Mouse (Mus musculus) heart, postnatal 25 days (tissue): ENCODE results near the gene Fam155a. TPM values are rescaled to one million over a fixed set of nuclear protein-coding genes. Genes with fewer than 3 reads are reported as not detected.

Source experiments
- DNase-seq: peaks from one replicate; pipeline ENCODE4 v3.0.0; 2022; ENCODE audit warnings: low spot score
- intact Hi-C: fragments of 180-260 bp; cut with DNase I; formaldehyde crosslinking; loops from one replicate; pipeline ENCODE4 v1.15.1; 2025
- total RNA-seq, 2 experiments: library from RNA; stranded (reverse); gene quantifications; 2 replicates each; pipeline ENCODE4 v1.2.3; 2021

Fam155a gene
- total RNA-seq, 2 experiments from 2014 or later, result not detected

DNA sequence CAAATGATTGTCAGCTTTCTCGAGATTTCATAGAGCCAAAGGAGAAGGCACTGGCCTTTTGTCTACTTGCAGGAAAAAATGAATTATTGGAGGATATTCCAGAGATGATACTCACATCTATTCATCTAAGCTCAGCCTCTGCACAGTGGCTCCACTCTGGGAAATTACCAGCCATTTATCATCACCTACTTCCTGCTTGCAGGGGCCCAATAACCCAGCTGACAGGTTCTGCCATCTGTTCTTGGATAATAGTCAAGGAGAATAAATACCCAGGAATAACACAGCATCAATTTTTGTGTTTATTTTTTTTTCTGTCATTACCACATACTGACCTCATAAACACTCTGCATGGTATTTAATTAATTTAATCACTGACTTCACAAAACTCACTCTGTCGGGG lies 249.4 kb downstream of the Fam155a start:
- intact Hi-C loops, result no loop called here
- no peak for DNase-seq

DNA sequence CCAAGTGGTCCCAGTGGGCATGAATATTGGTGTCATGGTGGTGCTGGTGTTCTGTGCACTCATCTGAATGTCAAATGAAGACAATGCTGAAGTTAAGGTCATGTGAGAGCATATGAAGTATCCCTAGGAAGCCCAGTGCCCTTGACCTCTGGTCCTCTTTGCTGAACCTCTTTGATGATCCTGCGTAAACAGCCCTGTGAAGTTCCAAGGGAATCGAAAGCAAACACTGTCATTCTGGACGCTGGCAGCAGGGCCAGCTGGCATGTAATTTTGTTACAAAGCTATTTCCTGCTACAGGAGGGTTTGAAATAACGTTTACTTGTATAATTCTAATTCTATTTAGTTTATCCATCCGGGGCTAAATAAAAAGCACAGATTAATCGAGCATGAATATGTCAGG lies 270.2 kb downstream of the Fam155a start:
- intact Hi-C loops, result no loop called here
- DNase-seq, result no peak

DNA sequence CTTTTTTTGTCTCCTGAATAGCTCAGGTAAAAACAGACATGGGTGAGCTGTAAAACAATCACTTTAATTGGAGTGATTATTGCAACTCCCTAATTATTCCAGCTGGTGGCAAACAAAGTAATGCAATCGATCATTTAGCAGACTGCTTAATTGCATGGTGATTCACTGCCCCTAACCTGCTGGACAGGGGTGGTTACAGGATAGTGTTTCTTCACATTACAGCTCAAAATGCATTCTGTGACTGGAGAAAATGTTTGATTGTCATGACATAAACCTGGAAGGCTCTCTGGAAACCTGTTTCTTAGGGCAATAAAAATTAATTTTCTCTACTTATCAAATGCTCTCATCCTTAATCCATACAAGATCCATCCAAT lies 276.7 kb downstream of the Fam155a start:
- intact Hi-C loops, result no loop called here
- no peak for DNase-seq

DNA sequence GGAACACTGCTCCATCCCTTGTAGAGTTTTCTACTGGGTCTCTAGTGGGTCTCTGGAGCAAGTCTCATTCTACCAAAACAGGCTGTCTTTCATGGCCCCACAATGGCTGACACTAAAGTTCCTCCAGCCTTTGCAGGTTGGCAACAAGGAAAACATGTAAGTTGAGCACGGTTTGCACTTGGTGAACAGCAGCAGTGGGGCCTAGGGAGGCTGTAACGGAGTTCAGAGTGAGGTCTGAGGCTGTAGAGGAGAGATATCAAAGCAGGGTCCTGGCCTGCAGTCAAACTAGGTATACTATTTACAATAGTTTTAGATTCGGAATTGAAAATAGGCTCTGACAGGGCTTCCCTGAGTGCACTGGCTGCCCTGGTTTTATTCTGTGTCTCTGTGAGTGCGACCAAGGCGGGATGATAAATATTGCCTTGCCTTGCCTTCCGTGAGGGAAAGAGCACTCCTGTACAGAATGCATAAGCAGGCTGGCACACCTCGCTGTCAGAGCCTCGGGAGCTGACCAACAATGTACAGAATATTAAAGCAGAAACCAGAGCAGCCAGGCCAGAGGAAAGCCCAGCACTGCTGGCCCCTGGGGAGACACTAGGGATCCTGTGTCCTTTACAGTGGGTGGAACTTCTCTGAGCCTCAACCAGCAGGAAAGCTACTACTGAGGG lies 277.3 kb downstream of the Fam155a start:
- intact Hi-C loops, result no loop called here
- DNase-seq, result no peak

DNA sequence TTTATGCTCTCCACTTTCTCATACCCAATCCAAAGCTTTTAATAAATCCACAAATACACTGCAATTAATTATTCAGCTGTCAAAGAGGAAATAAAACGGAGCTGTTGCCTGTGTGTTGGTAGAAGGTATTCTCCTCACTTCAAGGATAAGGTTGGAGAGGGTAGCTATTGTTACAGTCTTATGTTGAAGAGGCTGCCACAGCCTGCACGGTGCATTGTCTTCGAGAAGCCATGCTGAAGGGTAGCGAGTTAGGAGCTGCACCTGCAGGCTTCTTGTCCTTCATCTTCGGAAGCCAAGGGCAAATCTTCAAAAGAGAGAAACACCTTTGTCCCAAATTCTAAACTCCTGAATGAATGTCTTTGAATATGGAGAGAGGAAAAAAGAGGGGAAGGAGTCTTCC lies 288.4 kb downstream of the Fam155a start:
- intact Hi-C loops, result no loop called here

DNA sequence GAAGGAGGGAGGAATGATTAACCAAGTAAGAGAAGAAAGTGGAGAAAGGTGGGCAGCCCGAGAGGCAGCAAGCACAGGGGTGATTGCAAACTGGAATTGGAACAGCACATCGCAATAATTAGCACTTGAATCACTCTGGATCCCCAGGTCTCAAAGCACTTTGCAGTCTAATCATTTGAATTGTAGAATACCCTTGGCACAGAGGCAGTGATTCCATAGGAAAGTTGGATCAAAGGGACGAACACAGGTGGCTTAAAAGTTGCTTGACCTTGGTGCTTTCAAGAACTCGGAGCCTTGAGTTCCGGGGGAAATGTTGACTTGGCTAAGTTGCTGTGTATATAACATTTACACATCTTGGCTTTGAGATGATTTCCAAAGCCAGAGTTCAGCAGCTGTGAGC lies 299.7 kb downstream of the Fam155a start:
- intact Hi-C loops, result no loop called here
- DNase-seq, result no peak

More for the DNA sequence above, 288.4 kb downstream of the Fam155a start:
- no peak for DNase-seq

DNA sequence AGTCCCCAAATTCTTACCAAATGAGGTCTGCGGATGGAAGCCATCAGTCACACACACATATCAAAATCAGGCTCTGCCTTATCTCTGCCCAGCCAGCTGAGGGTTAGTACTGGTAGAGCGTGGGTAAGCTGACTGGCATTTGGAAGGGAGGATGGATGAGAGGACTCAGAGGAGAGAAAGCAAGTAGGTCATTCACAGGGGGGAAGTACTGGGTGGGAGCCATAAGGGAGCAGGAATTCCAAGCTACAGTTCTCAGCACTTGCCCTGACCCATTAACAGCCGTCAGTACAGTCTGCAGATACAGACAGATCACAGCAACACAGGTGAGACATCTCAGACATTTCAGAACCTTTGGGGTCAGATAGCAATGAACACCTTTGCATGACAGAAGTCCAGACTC lies 300.8 kb downstream of the Fam155a start:
- intact Hi-C loops, result no loop called here

DNA sequence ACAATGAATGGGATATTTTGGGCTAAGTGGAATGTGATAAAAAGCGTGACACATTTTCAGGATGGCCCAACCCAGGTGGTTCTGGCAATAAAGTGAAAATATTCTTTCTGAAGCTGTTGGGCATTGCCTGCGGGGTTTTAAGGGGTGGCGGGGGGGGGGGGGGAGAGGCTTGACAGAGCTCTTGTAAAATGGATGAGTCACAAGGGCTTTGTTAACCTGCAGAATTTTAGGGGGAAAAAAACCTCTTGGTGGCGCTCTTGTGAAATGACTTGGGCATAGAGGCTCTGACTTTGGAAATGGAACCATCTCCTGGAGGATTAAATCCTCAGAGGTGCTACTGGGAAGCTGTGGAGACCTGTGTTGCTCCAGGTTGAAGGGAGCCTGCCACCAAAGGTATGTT lies 309.9 kb downstream of the Fam155a start:
- intact Hi-C loops, result no loop called here
- no peak for DNase-seq

More for the DNA sequence above, 300.8 kb downstream of the Fam155a start:
- DNase-seq, result no peak

DNA sequence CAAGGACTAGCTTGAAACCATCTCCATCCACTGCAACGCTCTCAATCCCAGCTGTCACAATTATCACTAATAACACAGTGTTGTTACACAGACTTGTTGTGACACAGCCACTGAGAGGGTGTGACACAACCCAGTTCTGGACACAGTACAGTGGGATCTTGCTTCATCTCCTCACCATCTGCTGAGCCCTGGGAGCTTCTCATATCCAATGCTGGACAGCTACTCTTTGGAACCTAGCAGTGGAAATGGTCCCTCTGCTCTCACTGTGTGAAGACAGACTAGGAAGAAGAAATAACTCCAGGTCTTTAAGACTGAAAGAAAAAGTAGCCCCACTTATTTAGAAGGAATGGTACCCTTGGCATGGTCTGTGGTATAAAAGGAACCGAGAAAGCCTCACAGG lies 310.3 kb downstream of the Fam155a start:
- DNase-seq, result no peak
- intact Hi-C loops, result no loop called here

DNA sequence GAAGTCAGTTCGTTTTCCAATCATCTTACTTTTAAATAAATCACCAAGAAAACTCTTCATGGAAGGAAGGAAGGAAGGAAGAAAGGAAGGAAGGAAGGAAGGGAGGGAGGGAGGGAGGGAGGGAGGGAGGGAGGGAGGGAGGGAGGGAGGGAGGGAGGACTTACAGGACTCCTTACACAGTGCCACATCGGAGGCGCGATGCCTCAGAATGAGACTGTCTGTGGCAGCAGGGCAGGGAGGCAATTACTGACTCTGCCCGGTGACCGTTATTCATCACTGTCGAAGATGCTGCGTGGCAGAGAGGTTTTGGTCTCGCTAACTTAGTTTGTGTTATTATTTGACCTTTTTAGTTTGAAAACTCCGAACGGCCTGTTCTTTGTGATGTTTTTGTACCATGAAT lies 312.3 kb downstream of the Fam155a start:
- intact Hi-C loops, result no loop called here
- DNase-seq, result no peak

DNA sequence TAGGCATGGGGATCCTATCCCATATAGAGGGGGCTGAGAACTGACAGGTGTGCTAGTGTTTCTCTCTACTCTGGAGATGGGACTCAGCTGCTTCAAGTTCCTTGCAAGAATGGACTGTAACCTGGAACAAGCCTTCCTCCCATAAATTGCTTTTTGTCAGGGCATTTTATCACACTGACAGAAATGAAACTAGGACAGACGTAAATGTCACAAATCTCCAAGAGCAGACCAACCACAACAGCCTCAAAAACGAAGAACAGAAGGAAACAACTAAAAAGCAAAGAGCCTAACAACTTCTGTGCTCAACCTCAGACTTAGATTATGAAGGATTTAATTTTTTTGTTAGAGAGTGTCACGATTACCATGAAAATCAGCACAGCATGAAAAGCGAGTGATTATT lies 315.8 kb downstream of the Fam155a start:
- intact Hi-C loops, result no loop called here

DNA sequence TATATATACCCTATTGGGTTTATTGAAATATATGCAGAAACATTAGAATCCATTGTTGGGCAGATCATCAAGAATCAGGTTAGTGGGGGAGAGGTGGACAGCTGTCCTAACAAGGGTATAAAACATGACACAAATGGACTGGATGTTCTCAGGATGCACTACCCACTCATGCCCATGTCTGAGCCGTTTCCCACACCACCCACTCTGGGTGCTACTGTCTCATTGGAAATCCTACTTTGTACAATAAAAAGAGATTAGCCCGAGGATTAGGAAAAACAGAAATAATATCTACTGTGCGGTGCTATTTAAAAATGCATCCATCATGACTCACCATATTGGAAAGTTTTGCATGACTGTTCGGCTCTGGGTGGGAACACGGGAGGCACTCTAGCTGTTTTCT lies 317.2 kb downstream of the Fam155a start:
- intact Hi-C loops, result no loop called here
- no peak for DNase-seq

More for the DNA sequence above, 315.8 kb downstream of the Fam155a start:
- DNase-seq, result no peak

DNA sequence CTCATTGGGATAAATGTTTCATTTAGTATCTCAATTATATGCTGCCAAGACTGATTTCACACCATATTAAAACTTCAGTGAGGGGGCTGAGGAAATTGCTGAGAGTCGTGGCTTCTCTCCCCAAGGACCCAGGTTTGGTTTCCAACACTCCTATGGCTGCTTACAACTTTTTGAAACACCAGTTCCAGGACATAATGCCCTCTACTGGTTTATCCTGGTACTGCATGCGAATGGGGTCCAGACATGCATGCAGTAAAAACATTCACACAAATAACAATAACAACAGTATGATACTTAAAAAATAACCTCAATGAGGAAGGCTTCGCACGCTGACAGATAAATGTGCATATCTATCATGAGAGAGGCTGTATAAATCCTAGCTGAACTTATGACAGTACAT lies 319.4 kb downstream of the Fam155a start:
- intact Hi-C loops, result no loop called here
- no peak for DNase-seq

DNA sequence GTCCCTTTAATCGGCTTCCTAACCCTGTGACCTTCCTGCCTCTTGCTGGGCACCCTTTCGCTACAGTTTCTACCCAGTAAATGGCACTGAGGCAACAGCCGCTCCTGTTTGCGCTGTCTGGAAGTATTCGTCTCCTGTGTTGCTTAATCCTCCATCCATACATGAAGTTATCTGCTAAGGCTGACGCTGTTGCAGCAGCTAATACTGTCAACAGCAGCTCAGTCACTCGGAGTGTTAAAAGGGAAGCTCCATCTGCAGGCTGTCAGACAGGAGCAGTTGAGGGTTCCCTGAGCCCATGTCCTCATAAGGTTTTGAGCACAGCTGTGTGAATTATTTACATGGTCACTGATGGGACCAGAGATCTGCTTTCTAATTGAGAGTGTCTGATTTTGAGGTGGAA lies 322.3 kb downstream of the Fam155a start:
- DNase-seq, result no peak
- intact Hi-C loops, result no loop called here

DNA sequence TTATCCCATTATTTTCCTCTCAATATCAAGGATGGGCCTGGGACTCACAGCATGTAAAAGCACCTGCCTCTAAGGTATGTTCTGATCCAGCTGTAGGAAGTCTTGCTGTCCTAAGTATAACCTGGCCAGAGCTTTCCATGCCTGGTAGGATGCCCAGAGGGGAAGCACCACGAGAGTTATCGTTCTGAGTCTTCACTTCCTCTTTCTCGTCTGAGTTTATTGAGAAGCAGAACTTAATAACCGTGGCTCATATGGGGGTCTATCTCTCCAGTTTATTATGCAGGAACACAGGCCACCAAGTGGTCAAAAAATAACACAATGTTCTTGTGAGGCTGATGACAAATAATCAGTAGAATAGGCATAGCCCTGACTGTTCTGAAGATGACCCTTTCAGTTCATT lies 333.1 kb downstream of the Fam155a start:
- intact Hi-C loops, result no loop called here
- DNase-seq, result no peak

DNA sequence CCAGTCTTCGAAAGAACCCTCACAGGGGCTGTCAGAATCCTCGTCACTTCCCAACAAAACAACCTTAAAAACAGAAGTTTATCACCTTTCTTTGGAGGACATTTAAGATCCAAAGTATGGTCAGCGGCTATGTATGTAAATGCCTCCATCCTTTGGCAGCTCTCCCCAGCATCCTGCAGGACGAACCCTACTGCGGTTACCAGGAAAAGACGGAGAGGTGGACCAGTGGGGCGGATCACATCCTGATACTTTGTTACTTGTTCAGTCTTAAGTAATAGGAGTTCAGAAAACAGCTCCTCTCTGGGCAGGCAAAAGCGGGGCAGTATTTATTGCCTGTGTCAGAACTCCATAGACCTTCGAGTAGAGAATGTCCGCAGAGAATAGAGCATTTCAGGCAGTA lies 335.5 kb downstream of the Fam155a start:
- intact Hi-C loops, result no loop called here
- DNase-seq, result no peak

DNA sequence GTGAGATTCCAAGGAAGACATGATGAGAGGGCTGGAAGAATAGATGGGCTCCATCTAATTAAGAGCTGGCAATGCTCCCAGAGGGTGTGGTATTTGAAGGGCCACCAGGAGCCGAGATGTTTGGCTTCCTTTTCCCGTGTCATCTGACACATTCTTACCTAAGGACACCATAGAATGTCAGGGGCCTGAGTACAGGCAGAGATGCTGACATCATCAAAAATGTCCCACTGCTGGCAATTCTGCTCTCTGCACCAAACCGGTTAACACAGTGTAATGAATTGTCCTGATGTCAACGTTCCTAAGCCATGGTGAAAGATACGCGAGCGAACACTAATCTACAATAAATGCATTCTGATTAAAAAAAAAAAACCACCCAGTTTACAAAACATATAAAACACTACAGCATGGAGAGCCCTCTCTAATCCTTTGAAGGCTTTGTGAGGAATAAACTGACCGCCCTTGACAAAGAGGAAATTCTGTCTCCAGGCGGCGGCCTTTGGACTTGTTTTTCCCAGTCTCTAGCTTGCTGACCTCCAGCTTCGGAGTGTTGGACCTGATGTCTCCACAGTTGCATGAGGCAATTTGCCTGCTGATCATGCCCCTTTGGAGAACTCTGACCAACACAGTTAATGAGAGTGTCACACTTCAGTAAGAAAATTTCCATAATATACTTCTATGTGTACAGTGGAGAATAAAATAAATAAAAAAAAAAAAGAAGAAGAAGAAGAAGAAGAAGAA lies 338.2 kb downstream of the Fam155a start:
- intact Hi-C loops, result no loop called here
- no peak for DNase-seq

DNA sequence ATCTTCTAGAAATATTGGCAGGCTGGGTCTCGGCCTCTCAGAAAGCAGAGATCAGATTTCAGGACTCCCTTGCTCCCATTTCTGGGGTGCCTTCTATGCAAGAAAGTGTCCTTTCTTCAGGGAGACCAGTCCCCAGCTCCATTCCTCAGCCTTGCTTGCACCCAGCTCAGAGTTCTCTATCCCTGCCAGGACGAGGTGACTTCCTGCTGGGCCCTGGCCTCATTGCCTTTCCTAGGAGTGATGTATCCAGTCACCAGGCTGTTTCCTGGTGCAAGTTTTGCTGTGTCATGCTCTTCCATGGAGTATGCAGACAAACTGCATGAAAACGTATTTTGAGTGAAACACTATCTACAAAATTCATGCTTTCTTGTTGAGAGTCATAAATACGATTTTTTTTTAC lies 342.1 kb downstream of the Fam155a start:
- intact Hi-C loops, result no loop called here
- no peak for DNase-seq

DNA sequence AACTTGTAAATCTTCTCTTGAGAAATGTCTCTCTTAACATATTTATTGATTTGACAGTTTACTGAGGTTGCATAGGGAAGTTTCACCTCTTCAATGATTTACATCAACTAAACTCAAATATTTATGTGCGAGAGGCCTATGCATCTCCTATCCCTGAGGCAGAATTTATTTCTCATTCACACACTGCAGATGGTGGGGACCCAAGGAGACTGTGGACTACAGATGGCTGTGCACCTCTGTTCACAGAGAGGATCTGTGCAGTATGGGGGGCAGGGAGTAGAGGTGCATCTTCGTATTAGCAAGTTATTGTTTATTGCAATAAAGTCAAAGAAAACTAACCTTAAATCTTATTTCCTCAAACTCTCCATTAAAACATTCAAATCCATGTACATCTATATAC lies 346.9 kb downstream of the Fam155a start:
- intact Hi-C loops, result no loop called here
- DNase-seq, result no peak

DNA sequence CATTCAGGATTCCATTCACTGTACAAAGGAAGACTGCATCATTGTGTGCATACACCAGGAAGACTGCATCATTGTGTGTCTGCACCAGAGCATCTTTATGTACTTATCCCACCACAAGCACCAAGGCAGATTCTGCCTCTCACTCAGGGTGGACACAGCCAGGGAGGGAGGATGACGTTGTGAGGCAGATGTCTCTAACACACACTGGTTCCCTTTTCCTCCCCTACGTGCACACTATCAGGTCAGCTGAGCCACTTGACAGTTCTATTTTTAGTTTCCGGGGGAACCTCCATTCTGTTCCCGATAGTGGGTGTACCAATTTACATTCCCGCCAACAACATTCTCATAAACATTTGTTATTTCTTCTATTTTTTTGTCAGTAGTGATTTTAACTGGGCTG lies 347.4 kb downstream of the Fam155a start:
- DNase-seq, result no peak
- intact Hi-C loops, result no loop called here

DNA sequence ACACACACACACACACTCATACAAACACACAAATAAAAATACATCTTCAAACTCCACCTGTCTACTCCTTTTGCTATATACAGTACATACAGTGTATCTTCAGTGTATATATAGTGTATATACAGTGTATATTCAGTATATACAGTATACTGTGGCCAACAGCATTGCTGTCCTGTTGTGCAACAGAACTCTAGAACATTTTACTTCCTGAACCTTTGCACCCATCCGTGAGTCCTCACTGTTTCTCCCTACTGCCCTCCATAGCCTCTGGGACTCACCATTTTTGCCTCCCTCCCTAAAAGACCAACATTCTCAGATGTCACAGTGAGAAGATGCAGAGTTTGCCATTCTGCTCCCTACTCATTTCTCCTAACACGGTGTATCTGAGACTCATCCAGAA lies 347.8 kb downstream of the Fam155a start:
- DNase-seq, result no peak
- intact Hi-C loops, result no loop called here
